Mouse (Mus musculus) megakaryocyte progenitor cell, adult 5-6 weeks (primary cell): ENCODE measurements around the gene Gm49366. TPM values are rescaled to one million over a fixed set of nuclear protein-coding genes. Genes with fewer than 3 reads are reported as not detected.
A peak's percentile ranks its signal among the peaks of the same experiment; 100 is the strongest.
"Not testable (repeated sequence)": the region's sequence is repeated elsewhere in the genome, so short reads cannot be mapped to it uniquely, and the experiment has no call there.

Source experiments
- ATAC-seq: replicated peaks from 2 replicates; pipeline ENCODE4 v1.8.0; 2016; ENCODE audit warnings: mild to moderate bottlenecking, moderate TSS enrichment, inconsistent platforms; ENCODE audit not compliant: poor library complexity
- total RNA-seq, 2 experiments: library from RNA; stranded (forward) in 1 of 2; stranded (reverse) in 1 of 2; fragments of 157-497, 149-512 nt in 1 of 2; fragments of 200-1000 nt in 1 of 2; gene quantifications; 2 replicates each; pipeline versions ENCODE4 v1.2.3 to v1.2.4; 2015 to 2017

The Gm49366 gene
- total RNA-seq, 2 experiments from 2014 or later: not detected

GRCm38 (mm10) chr12:84030659-84031332 lies 7.9 kb upstream of the Gm49366 start:
- peak; percentile 98 for ATAC-seq

DNA sequence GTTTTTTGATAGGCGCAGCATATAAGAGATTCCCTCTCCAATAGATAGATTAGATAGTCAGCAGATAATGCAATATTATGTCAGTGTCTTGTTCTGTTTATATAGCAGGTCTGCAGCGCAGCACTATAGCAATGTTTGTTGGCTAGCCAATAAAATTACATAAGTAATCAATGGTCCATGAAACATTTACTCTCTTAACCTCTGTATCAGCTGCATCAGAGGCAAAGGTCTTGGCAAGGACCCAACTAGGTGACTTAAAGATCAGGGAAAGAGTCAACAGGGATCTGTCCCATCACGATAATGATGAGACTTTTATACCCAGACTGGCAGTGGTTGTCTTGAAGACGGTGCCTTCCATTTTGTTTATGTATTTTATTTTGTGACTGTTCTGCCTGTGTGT lies 5.9 kb upstream of the Gm49366 start:
- no peak for ATAC-seq

- not testable (repeated sequence) for ATAC-seq
Observed at GRCm38 (mm10) chr12:84033302-84033701, 5.4 kb upstream of the Gm49366 start.

- peak; percentile 53 for ATAC-seq
Observed at GRCm38 (mm10) chr12:84034108-84034507, 4.6 kb upstream of the Gm49366 start.

GRCm38 (mm10) chr12:84038241-84038640 lies 494 bp upstream of the Gm49366 start, which contains the start of gene Acot4:
Acot4 (plus strand) TSS chr12:84038379.
- ATAC-seq: peak; percentile 37; the same call in 1 of the 2 replicates

DNA sequence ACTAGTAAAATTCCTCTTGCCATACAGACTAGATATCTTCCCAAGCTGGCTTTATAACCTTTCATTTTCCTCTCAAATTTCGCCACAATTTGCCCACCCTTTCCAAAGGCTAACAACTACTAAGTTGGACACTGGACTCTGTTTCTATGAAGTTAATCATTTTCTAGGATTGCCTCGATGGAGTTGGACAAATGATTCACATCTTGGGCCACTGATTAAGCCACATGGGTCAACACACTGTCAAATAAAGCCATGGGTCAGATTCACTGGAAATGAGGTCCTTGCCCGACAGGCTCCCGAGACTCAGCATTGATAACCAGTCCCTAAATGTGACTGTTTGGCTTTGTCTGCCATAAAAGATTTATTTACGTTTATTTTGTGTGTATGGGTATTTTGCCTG lies 3.5 kb downstream of the Gm49366 start:
- ATAC-seq: no peak

- ATAC-seq: no peak
Observed at GRCm38 (mm10) chr12:84044045-84044444, 5.3 kb downstream of the Gm49366 start.

DNA sequence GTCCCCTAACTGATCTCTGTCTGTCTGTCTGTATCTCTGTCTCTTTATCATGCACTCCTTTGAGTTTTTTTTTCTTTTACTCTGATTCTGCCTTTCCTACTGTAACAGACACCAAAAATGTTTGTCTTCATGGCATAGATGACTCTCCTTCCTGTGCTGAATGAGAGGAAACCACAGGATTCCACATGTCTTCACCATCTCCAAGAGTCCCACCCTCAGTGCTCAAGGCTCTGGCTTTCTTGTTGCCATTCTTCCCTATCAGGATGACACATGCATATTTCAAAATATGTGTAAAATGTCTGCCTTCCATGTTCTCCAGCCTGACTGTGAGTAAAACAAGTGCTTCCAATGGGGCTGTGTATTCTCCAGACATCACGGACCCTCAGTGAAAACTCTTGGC lies 8.2 kb downstream of the Gm49366 start:
- no peak for ATAC-seq

GRCm38 (mm10) chr12:84050744-84051143 lies 12.0 kb downstream of the Gm49366 start:
- ATAC-seq: not testable (repeated sequence)

GRCm38 (mm10) chr12:84051937-84052474 lies 13.3 kb downstream of the Gm49366 start, which contains the start of gene Acot3:
Acot3 (plus strand) TSS chr12:84052144.
- ATAC-seq: peak; percentile 42; the same call in 1 of the 2 replicates

GRCm38 (mm10) chr12:84052609-84053008 lies 13.9 kb downstream of the Gm49366 start:
- no peak for ATAC-seq

- no peak for ATAC-seq
Observed at GRCm38 (mm10) chr12:84053173-84053572, 14.4 kb downstream of the Gm49366 start.

DNA sequence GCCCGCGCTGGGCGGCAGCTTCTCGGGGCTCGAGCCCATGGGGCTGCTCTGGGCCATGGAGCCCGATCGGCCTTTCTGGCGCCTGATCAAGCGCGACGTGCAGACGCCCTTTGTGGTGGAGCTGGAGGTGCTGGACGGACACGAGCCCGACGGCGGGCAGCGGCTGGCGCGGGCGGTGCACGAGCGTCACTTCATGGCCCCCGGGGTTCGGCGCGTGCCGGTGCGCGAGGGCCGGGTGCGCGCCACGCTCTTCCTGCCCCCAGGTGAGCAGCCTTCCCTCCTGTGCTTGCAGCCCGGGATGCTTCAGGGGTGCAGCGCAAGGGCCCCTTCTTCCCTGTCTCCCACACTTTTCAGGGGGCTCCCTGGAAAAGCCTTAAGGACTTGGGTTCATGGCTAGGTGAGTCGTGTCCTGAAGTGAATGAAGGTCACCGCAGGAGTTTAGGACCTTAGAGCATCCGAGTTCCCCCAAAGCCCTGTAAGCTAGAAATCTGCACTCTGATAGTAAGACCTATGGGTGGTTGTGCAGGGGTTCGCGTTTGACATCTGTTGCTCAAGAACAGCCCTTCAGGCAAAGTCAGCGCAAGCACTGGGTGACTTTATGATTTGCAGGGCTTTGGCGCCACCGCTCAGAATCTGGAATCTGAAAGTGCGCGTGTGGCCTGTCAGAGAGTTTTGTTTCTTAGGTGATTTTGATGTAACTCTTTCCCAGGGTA lies 15.1 kb downstream of the Gm49366 start:
- ATAC-seq: no peak; the same call in 1 of the 2 replicates

GRCm38 (mm10) chr12:84060946-84061345 lies 22.2 kb downstream of the Gm49366 start:
- peak; percentile 84 for ATAC-seq

GRCm38 (mm10) chr12:84062336-84062735 lies 23.6 kb downstream of the Gm49366 start:
- no peak for ATAC-seq

DNA sequence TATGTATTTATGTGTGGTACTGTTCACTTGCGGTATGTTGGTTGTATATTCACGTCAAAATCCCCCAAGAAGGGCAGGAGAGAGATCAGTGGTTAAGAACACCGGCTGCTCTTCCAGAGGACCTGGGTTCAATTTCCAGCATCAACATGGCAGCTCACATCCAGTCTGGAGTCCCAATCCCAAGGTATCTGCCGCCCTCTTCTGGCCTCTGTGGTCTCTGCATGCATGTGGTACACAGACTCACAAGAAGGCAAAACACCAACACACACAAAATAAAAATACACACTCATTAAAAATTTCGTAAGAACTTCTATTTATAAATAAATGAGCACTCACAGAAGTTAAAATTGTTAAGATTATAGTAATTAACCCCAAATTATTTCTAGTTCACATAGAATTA lies 24.5 kb downstream of the Gm49366 start:
- ATAC-seq: peak; percentile 52; the same call in 1 of the 2 replicates

- ATAC-seq: no peak
Observed at GRCm38 (mm10) chr12:84063833-84064232, 25.1 kb downstream of the Gm49366 start.

DNA sequence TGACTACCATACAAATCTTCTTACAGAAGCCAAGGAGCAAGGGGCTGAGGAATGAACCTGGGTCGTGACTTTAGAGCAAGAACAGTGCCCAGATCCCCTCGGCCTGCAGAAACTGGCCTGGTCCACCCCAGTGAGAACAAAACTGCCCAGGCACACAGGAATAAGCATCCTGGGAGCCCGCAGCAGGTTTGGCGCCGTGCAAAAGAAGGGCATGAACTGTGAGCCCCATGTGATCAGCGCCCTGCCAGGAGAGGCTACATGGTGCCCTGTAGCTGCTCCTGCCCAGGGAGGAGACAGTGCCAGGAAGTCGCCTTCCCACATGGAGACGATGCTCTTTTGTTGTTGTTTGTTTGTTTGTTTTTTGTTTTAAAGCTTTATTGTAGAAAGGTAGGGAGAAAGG lies 25.9 kb downstream of the Gm49366 start:
- no peak for ATAC-seq

GRCm38 (mm10) chr12:84067752-84068151 lies 29.0 kb downstream of the Gm49366 start:
- ATAC-seq: no peak

GRCm38 (mm10) chr12:84068296-84068695 lies 29.6 kb downstream of the Gm49366 start:
- no peak for ATAC-seq

DNA sequence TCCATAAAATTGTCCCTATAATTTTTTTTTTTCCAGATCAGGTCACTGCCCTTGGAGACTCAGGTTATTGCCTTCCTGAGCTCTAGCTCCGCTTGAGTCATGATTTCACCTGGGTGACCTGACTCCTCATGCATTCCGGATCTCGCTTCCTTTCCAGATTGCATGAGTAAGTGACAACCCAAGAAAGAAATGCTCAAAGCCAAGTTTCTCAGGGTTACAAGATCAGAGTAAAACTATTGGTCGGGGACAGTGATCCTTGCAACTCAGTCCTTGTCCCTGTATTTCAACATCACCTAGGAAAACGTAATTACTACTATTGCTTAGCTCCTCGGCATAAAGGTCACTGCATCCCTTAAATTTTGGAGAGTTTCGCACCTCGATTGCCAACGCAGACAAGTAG lies 30.3 kb downstream of the Gm49366 start, which contains the start of gene Acot5:
Gene Acot5 (plus strand): TSS at position 340 of the 400 bp plus-strand sequence.
- no peak for ATAC-seq

- ATAC-seq: not testable (repeated sequence)
Observed at GRCm38 (mm10) chr12:84069582-84069981, 30.8 kb downstream of the Gm49366 start.
